In genomic region chr8:75000431-75000830, GRCm38 (mm10) we compare ENCODE assay signal across 13 mouse cellular contexts.
"Had no signal": no experiment of that assay in that cellular context is flagged by ENCODE, and none has a peak within 500 bp of the region (broad histone marks: within the 10 kb centered on the region; RNA-seq: fewer than 3 reads in every experiment).

No protein-coding gene starts in this region.

- DNase-seq: liver, embryonic 13.5 days; liver, postnatal 0 days; lung, adult 2 months; lung, postnatal 4 days; retina, postnatal 1 day; right cerebral cortex, adult 18-20 months; right cerebral cortex, postnatal 14 days; thymus, adult 18-20 months; thymus, postnatal 14 days; thymus, postnatal 36 days had no signal

- ATAC-seq: liver, postnatal 0 days; lung, postnatal 0 days; midbrain, embryonic 13.5 days; midbrain, embryonic 16.5 days had no signal
